Mouse (Mus musculus) E14TG2a.4 (cell line): ENCODE results near the gene Dact3.

Experiments
- CTCF ChIP-seq: conservative IDR thresholded peaks from 2 replicates; pipeline ENCODE4 v1.5.1; 2014; ENCODE audit warnings: low read length
- POU5F1 ChIP-seq: IDR thresholded peaks from 2 replicates; pipeline ENCODE4 v1.6.1; 2014; ENCODE audit warnings: low read length, borderline replicate concordance

DNA sequence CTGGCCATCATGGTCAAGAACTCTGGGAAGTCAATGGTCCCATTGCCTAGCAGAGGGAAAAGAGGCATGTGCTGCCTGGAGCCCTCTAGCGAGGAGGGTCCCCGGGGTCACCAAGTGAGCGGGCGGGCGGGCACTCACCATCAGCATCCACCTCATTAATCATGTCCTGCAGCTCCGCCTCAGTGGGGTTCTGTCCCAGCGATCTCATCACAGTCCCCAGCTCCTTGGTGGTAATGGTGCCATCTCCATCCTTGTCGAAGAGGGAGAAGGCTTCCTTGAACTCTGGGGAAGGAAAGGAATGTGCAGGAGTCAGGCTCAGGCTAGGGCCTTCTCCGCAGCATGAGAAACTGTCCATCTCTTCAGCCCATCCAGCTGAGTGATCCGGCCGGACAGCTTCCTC, 42.3 kb downstream of the Dact3 start:
- TF ChIP-seq CTCF (no peak), POU5F1 (no peak)
